Mouse (Mus musculus) olfactory bulb, adult 2 months (tissue): Measurements from ENCODE around the gene Ntm.

Experiments used
- CTCF ChIP-seq: fragments of 200-500 bp; IDR thresholded peaks from 2 replicates; pipeline ENCODE4 v1.5.1; 2012; ENCODE audit warnings: low read depth, mild to moderate bottlenecking, low read length, moderate library complexity; ENCODE audit not compliant: insufficient read depth
- POLR2A ChIP-seq: fragments of 200-500 bp; IDR thresholded peaks from 2 replicates; pipeline ENCODE4 v1.6.1; 2012; ENCODE audit warnings: mild to moderate bottlenecking, low read depth, low read length, moderate library complexity; ENCODE audit not compliant: insufficient read depth

GRCm38 (mm10) chr9:29215241-29215640, 747.7 kb downstream of the Ntm start:
- TF ChIP-seq CTCF = no peak
- TF ChIP-seq POLR2A = no peak
